Mouse (Mus musculus): ENCODE data around the gene Btbd35f9. TPM values are rescaled to one million over a fixed set of nuclear protein-coding genes. Genes with fewer than 3 reads are reported as not detected.

Btbd35f9 gene
- not detected in 2 replicates for polyA plus RNA-seq (2015; fragmentation: Nextera tagmentation; extraction: Ambion mirVana)

GRCm38 (mm10) chrX:34161399-34161798 lies at the start of gene Btbd35f9:
Btbd35f9 (minus strand) TSS chrX:34161499.

Other genes with a start within 250 kb of the Btbd35f9 start
- not detected in 2 replicates for gene Btbd35f6, start 205.0 kb downstream of the Btbd35f9 start, polyA plus RNA-seq (2015; fragmentation: Nextera tagmentation; extraction: Ambion mirVana)
- gene Gm21870, start 174.7 kb downstream of the Btbd35f9 start, polyA plus RNA-seq (2015; fragmentation: Nextera tagmentation; extraction: Ambion mirVana): not detected in 2 replicates
- not detected in 2 replicates for gene Spin2g, start 77.2 kb upstream of the Btbd35f9 start, polyA plus RNA-seq (2015; fragmentation: Nextera tagmentation; extraction: Ambion mirVana)